Mouse (Mus musculus) embryo, embryonic 9.5 days (tissue): ENCODE data around the gene Rbpjl.
A peak's percentile ranks its signal among the peaks of the same experiment; 100 is the strongest.

Experiments used
- DNase-seq: peaks from one replicate; pipeline ENCODE4 v3.0.0-alpha.2; 2017; ENCODE audit errors: extremely low spot score

Rbpjl gene

GRCm38 (mm10) chr2:164445399-164446085, 42.6 kb downstream of the Rbpjl start:
- DNase-seq, result no peak

DNA sequence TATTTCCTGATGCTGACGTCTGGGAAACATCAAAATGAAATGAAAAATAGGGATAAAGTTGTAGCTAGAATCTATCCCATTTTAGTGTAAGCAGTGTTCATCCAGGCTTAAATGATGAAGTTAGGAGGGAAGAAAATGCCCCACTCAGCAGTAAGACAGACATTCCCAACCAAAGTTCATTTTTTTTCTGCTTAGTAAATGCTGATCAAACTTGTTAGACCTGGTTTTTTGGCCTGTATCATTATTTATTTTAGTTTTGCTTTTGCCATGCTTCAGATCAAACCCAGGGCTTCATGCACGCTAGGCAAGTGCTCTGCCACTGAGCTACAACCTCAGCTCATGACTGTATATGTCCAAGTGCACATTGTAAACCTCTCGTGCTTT, 43.1 kb downstream of the Rbpjl start:
- no peak for DNase-seq

- DNase-seq, result no peak
These were observed 45.2 kb downstream of the Rbpjl start for GRCm38 (mm10) chr2:164448140-164448539.

- no peak for DNase-seq
These were observed 46.0 kb downstream of the Rbpjl start for GRCm38 (mm10) chr2:164448921-164449320.

GRCm38 (mm10) chr2:164449341-164450042, 46.6 kb downstream of the Rbpjl start:
- DNase-seq, result no peak

GRCm38 (mm10) chr2:164452000-164452676, 49.2 kb downstream of the Rbpjl start:
- DNase-seq, result no peak

- no peak for DNase-seq
These were observed 50.3 kb downstream of the Rbpjl start for GRCm38 (mm10) chr2:164453047-164453757.

DNA sequence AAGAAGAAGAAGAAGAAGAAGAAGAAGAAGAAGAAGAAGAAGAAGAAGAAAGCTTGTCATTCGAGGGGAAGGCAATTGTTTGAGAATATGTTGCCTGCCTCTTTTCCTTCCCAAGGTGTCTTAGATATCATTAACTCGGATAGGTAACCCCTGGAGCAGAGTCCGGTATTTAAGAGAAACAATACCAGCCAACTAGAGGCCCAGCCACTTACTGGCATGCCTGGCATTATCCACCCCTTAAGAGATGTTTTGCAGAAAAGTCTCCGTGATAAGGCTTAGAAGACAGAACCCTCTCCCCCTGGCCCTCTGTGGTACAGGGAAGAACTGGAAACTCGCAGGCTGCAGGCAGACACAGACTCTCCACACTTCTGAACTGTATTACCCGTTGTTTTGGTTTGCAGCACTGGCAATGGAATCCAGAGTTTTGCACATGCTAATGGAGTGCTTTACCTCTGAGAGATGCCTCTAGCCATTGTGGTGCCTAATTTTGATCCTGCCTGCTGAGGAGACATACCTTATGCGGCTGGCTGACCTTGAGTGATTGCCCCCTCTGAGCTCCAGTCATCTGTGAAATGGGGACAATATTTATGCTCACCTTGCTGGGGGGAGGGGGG, 51.1 kb downstream of the Rbpjl start:
- DNase-seq, result no peak

DNA sequence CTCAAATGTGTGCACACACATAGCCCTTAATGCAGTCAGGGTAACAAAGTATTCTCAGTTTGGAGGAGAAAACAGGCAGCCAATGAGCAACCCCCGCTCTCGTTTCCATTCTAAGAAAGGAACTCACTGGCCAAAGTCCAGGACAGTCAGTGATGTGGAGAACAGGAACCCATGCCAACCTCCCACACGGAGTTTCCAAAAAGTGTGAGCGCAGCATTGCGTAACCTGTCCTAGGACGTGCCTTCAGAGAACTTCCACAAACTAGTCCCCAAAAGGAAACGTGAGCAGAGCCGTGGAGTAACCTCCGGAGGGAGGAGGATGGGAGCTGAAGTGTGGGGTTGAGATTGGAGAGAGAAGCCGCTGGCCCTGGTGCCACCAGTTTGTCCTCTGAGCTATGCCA, 51.9 kb downstream of the Rbpjl start:
- DNase-seq, result no peak

DNA sequence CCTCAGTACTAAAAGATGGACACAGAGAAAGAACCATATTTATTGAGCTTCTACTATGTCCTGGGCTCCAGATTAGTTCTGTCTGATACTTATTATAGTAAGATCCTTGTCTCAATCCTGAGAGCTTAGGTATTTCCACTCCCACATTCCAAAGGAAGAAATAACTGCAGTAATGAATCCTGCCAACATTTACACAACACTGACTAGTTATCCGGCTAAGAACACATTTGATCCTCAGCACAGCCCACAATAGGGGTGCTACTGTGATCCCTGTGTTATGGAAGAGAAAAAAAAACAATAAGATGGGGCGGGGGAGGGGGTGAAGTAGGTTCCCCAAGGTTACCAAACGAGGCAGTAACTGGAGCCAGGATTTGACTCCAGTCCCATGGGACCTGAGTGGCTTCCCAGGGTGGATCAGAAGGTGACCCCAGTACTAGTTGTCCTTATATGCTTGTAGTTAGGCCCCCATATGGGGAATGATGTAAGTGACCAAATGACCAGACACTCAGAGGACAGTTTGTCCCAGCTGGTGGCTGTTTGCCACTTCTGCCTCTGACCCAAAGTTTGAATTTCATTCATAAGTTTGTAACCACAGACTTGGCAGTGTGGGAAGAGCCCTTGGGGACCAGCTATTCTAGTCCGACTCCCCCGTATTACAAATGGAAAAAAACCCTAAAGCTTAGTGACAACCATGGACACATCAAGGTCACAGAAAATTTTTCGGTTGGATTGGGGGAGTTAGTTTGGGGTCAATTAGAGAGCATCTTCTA, 52.7 kb downstream of the Rbpjl start:
- no peak for DNase-seq

DNA sequence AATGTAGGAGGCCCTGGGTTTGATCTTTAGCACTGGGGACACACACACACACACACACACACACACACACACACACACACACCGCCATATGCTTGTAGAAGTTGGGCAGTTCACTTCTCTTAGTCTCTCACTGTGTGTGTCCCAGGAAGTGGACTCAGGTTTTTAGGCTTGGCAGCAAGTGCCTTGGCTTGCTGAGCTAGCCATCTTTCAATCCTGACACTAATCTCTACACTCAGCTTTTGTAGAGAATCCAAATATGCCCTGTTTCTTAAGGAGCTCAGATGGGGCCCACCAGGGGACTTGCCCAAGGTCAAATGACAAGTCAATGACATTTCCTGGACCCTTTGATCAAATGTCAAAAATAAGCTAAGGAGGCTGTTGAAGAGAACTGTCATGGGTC, 53.5 kb downstream of the Rbpjl start:
- DNase-seq, result no peak

DNA sequence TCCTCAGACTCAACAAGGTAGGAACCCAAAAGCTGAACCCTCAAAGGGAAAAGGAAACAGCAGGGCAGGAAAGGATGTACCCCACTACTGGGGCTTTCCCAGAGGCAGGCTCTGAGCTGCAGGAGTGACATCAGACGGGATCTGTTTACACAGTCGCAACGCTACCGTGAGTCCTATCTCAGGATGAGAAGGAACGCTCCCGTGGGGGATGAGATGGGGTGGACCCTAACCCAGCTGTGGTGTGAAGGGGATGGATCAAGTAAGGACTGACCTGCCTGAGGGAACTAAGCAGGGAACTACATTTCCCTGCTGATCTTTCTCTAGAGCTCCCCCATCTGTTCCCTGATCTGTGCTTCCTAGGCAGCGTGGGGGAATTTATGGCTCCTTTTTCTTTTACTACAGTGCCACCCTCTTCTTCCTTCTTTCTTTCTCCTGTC, 53.9 kb downstream of the Rbpjl start, which contains the start of gene Sys1:
Gene Sys1 (plus strand): TSS at position 101 of the 437 bp plus-strand sequence.
- peak; percentile 53 for DNase-seq

- no peak for DNase-seq
These were observed 55.0 kb downstream of the Rbpjl start for GRCm38 (mm10) chr2:164457942-164458341.

DNA sequence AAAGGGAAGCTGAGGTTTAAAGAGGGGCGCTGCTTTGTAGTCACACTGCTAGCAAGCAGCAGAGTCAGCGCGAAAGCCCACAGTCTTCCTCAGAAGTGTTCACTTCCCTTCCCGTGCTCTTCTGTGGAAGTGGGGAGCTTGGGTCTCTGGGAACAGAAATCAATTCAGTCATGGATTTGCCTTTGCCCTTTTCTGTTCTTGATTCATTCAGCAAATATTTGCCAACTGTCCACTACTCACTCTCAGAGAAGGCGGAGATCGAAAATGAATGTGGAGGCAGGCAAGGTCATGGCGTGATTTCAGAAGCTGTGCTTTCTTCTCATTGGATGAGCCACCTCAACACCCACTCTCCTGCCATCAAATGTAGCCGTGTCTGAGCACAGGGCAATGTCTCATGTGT, 55.6 kb downstream of the Rbpjl start:
- DNase-seq, result no peak

GRCm38 (mm10) chr2:164460745-164461551, 58.0 kb downstream of the Rbpjl start, which contains the start of gene Gm20458:
Gene Gm20458 (plus strand): TSS chr2:164460967.
- peak; percentile 96 for DNase-seq
